Mouse (Mus musculus): ENCODE results near the gene Ctdspl. TPM values are rescaled to one million over a fixed set of nuclear protein-coding genes. Genes with fewer than 3 reads are reported as not detected.

Ctdspl gene
- polyA plus RNA-seq, 1 experiment from 2014 or later, result 7.3 TPM

DNA sequence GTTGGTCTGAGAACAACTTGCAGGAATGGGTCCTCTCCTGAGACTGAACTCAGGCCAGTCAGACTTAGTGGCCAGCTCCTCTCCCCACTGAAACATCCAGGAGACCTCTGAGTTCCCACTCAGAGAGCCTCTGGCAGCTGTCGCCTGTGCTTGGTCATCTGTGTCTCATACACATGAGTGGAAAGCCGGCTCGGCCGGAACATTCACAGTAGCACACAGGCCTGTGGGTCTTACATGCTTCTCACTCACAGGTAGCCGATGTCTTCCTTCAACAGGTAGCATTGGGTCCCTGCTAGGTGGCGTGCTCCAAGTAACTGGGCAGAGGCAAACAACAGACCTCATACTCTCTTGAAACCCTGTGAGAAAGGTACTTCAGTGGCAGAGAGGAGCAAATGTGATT lies 35.2 kb upstream of the Ctdspl start:
- no peaks in the 10 kb centered on the region for H3K9me3 ChIP-seq
- H3K9ac ChIP-seq, result no peak overlapping the region
- H3K4me3 ChIP-seq, result no peak overlapping the region
- ATAC-seq (ENCODE audit: low FRiP score, low read depth), result no peak
- 90% methylated on average over 6 of the region's 6 CpGs for WGBS
- no peaks in the 10 kb centered on the region for H3K36me3 ChIP-seq
- H3K27me3 ChIP-seq (replicated peaks), result no peaks in the 10 kb centered on the region
- no peak overlapping the region for H3K4me2 ChIP-seq (replicated peaks)
- no peak overlapping the region for H3K27ac ChIP-seq
- H3K4me1 ChIP-seq, result peaks cover 6% of the 10 kb centered on the region; the same call in 1 of the 2 replicates

DNA sequence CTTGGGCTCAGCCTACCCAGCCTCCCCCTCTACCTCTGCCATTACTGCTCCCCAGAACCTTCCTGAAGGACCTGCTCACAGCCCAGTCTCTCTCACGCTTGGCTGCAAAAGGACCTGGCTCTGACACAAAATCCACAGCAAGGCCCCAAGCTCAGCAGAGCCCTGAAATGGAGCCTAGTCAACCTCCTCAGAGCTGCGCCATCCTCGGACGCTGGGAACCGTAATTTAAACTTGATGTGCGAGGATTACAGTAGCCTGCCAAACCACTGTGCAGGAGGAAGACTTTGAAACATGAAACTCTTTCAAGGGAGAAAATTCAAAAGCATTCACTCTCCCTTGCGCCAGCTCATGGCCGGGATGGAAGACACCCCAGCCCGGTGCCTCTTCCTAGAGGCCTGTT lies 34.7 kb upstream of the Ctdspl start:
- H3K9me3 ChIP-seq, result no peaks in the 10 kb centered on the region
- H3K4me2 ChIP-seq (replicated peaks), result no peak overlapping the region
- no peak overlapping the region for H3K9ac ChIP-seq
- no peak overlapping the region for H3K4me3 ChIP-seq
- peaks cover 6% of the 10 kb centered on the region; the same call in 1 of the 2 replicates for H3K4me1 ChIP-seq
- H3K27ac ChIP-seq, result no peak overlapping the region
- no peaks in the 10 kb centered on the region for H3K27me3 ChIP-seq (replicated peaks)
- no peaks in the 10 kb centered on the region for H3K36me3 ChIP-seq
- no peak for ATAC-seq (ENCODE audit: low FRiP score, low read depth)
- WGBS, result 77% methylated on average over 9 of the region's 9 CpGs

DNA sequence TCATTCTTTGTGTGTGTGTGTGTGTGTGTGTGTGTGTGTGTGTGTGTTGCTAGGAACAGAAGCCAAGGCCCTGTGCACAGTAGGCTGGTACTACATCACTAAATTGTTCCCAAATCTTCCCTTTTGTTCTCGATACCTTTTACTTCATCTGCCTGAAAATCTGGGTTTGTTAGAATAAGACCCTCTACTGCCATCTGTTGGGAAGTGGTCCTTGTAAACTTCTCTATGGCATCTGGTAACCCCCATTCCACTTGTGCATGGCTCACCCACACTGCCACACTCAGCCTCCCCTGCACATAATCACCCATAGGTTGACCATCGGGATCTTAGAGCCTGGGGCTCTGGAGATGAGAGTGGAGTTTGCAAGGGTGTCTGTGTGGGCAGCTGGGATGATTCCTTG lies 31.2 kb upstream of the Ctdspl start:
- H3K4me1 ChIP-seq, result no peaks in the 10 kb centered on the region; the same call in 1 of the 2 replicates
- no peaks in the 10 kb centered on the region for H3K36me3 ChIP-seq
- H3K27me3 ChIP-seq (replicated peaks), result no peaks in the 10 kb centered on the region
- H3K4me2 ChIP-seq (replicated peaks), result no peak overlapping the region
- H3K27ac ChIP-seq, result no peak overlapping the region
- 86% methylated on average over 2 of the region's 2 CpGs for WGBS
- no peak for ATAC-seq (ENCODE audit: low FRiP score, low read depth)
- H3K9ac ChIP-seq, result no peak overlapping the region
- no peaks in the 10 kb centered on the region for H3K9me3 ChIP-seq
- no peak overlapping the region for H3K4me3 ChIP-seq

DNA sequence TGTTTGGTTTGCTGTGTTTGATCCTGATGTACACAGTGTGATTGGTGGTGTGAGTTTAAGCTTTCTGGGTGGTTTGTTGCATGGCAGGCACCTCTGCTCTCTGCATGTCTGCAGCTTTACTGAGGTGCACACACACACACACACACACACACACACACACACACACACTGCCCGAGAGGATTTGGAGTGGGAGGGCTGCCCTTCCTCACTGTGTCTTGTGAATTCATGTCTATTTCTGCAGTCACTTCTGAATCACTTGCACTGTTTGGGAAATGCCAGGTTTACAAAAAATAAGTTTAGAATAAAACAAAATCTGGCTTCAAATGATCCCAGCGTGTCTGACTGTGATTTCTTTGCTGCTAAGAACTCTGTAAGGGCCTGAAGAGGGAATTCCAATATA lies 25.6 kb upstream of the Ctdspl start:
- Histone ChIP-seq H3K9me3 (no peaks in the 10 kb centered on the region), H3K9ac (no peak overlapping the region), H3K36me3 (no peaks in the 10 kb centered on the region), H3K27ac (no peak overlapping the region), H3K27me3 (replicated peaks) (no peaks in the 10 kb centered on the region), H3K4me1 (peaks cover 6% of the 10 kb centered on the region; the same call in 1 of the 2 replicates), H3K4me3 (no peak overlapping the region), H3K4me2 (replicated peaks) (no peak overlapping the region)
- 85% methylated on average over 2 of the region's 2 CpGs for WGBS
- ATAC-seq (ENCODE audit: low FRiP score, low read depth), result no peak

DNA sequence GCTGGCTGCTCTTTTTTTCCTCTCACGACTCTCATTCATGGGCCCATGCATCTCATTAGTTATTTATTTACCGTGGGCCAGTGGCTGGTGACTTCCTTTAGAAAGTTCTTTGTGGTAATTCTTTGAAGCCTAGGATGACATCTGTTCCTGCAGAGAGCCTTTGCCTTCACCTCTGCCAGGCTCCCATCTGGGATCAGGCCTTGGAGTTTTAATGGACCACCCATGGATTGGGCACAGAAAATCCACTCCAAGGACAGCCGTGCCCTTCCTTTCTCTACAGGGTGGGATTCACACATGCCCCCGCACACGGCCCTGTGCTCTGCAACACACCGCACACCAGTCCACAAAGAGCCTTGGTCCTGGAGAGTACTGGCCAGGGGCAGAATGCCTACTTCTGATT lies 24.3 kb upstream of the Ctdspl start:
- Histone ChIP-seq H3K9me3 (no peaks in the 10 kb centered on the region), H3K36me3 (no peaks in the 10 kb centered on the region), H3K9ac (no peak overlapping the region), H3K27ac (no peak overlapping the region), H3K4me3 (no peak overlapping the region), H3K4me2 (replicated peaks) (no peak overlapping the region), H3K4me1 (peaks cover 6% of the 10 kb centered on the region; the same call in 1 of the 2 replicates), H3K27me3 (replicated peaks) (0 out of 2 replicates have a peak, but pooled peaks cover 2% of the 10 kb centered on the region)
- 20% methylated on average over 6 of the region's 6 CpGs for WGBS
- ATAC-seq (ENCODE audit: low FRiP score, low read depth), result peak; percentile 82

DNA sequence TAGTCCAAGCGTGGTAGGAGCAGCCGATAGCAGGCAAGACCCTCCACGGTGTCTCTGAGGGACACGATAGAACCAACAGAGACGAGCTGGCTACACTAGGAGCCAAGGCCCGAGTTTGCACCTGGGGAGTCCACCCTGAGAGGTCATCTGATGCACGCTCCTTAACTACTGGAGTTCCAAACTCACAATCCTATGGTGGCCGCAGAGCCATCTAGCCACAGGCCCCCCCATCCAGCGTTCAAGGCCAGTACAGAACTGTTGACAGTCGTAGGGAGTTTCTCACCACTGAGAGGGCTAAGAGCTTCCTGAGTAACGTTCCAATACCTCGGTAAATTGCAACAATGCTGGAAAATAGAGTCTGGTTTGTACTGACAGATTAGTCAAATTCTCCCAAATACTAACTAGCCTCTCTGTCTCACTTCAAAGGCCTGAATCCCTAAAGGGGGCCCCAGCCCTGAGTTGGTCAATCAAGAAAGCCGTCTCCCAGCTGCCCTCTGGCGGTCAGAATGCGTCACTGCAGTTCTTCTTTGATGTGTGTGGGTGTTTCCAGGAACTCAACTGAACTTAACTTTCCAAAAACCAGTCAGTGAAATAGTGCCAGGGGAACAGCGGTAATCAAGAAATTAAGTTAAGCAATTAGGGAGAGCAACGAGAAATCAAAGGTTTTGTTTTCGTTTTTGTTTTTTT lies 18.2 kb upstream of the Ctdspl start:
- H3K4me3 ChIP-seq, result no peak overlapping the region
- no peak overlapping the region for H3K27ac ChIP-seq
- H3K4me1 ChIP-seq, result 0 out of 2 replicates have a peak, but pooled peaks cover 2% of the 10 kb centered on the region
- no peak for ATAC-seq (ENCODE audit: low FRiP score, low read depth)
- WGBS, result 53% methylated on average over 18 of the region's 18 CpGs
- H3K9ac ChIP-seq, result no peak overlapping the region
- no peaks in the 10 kb centered on the region for H3K9me3 ChIP-seq
- no peak overlapping the region for H3K4me2 ChIP-seq (replicated peaks)
- 0 out of 2 replicates have a peak, but pooled peaks cover 3% of the 10 kb centered on the region for H3K27me3 ChIP-seq (replicated peaks)
- H3K36me3 ChIP-seq, result no peaks in the 10 kb centered on the region

DNA sequence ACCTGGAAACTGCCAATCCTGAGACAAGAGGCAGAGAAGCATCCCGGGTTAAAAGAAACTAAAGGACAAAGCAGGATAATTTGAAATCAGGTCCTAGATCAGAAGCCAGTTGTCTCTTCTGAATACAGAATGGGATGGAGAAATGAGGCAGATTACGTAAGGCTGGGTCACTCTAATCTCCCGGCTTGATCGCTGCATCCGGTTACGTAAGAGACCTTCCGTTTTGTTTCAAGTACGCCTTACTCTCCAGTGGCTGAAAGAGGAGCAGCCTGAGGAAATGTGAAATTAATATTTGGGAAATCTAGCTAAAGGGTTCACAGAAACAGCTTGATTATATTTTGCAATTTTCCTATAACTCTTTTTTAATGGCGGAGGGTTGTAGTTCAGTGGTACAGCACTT lies 13.2 kb upstream of the Ctdspl start:
- H3K36me3 ChIP-seq, result no peaks in the 10 kb centered on the region
- no peak for ATAC-seq (ENCODE audit: low FRiP score, low read depth)
- no peak overlapping the region for H3K27ac ChIP-seq

DNA sequence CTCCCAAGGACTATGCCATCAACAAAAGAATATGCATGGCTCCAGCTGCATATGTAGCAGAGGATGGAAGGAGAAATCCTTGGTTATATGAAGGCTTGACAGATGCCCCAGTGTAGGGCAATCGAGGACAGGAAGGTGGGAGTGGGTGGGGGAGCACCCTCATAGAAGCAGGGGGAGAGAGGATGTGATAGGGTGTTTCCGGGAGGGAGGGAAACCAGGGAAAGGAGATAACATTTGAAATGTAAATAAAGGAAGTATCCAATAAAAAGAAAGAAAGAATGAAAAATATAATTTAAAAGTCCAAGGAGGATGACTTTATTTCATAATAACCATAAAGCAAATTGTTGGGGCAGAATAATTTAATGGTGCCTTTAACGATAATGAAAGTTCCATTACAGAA lies 12.6 kb upstream of the Ctdspl start:
- Histone ChIP-seq H3K36me3 (no peaks in the 10 kb centered on the region), H3K4me3 (no peak overlapping the region), H3K27me3 (replicated peaks) (0 out of 2 replicates have a peak, but pooled peaks cover 2% of the 10 kb centered on the region), H3K4me2 (replicated peaks) (no peak overlapping the region), H3K9me3 (no peaks in the 10 kb centered on the region), H3K9ac (no peak overlapping the region), H3K4me1 (no peaks in the 10 kb centered on the region), H3K27ac (no peak overlapping the region)
- no peak for ATAC-seq (ENCODE audit: low FRiP score, low read depth)
- 88% methylated on average over 3 of the region's 3 CpGs for WGBS

More for the DNA sequence above, 13.2 kb upstream of the Ctdspl start:
- no peaks in the 10 kb centered on the region for H3K9me3 ChIP-seq
- H3K27me3 ChIP-seq (replicated peaks), result 0 out of 2 replicates have a peak, but pooled peaks cover 2% of the 10 kb centered on the region
- no peak overlapping the region for H3K4me3 ChIP-seq
- no peak overlapping the region for H3K9ac ChIP-seq
- H3K4me1 ChIP-seq, result 0 out of 2 replicates have a peak, but pooled peaks cover 2% of the 10 kb centered on the region
- 91% methylated on average over 9 of the region's 9 CpGs for WGBS
- no peak overlapping the region for H3K4me2 ChIP-seq (replicated peaks)

DNA sequence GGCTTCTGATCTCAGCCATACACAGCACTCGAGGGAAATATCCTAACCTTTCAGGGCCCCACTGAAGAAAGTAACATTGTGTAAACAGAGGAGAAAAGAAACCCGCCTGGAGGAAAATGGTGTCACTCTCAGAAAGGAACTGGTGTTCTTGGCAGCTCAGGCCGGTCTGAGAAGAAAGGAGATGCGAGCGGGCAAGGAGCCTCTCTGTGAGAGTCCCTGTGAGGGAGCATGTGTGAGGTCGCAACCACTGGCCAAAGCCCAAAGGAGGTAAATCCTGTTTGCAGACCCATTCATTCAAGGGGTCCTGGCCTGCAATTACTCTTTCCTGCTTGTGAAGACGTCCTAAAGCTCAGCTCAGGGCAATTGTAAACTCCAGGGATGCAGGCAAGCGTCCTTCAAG lies 11.7 kb upstream of the Ctdspl start:
- WGBS, result 37% methylated on average over 8 of the region's 8 CpGs
- Histone ChIP-seq H3K4me2 (replicated peaks) (no peak overlapping the region), H3K9ac (no peak overlapping the region)

DNA sequence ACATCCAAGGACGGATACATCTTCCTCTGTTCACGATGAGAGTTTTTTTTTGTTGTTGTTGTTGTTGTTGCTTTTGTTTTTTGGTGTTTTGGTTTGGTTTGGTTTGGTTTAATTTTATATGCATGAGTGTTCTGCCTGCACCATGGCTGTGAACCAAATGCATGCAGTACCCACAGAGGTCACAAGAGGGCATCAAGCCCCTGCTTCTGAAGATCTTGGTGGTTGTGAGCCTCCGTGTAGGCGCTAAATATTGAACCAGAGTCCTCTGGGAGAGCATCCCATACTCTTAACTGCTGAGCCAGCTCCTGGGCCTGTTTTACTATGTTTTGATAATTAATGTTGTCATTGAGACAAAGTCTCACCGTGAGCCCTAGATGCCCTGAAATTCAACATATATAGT lies 11.0 kb upstream of the Ctdspl start:
- 53% methylated on average over 5 of the region's 5 CpGs for WGBS
- no peak overlapping the region for H3K4me3 ChIP-seq
- no peak for ATAC-seq (ENCODE audit: low FRiP score, low read depth)
- H3K4me2 ChIP-seq (replicated peaks), result no peak overlapping the region
- no peaks in the 10 kb centered on the region for H3K4me1 ChIP-seq
- H3K9ac ChIP-seq, result no peak overlapping the region
- no peak overlapping the region for H3K27ac ChIP-seq
- no peaks in the 10 kb centered on the region for H3K9me3 ChIP-seq
- 0 out of 2 replicates have a peak, but pooled peaks cover 2% of the 10 kb centered on the region for H3K27me3 ChIP-seq (replicated peaks)
- no peaks in the 10 kb centered on the region for H3K36me3 ChIP-seq

More for the DNA sequence above, 11.7 kb upstream of the Ctdspl start:
- Histone ChIP-seq H3K4me3 (no peak overlapping the region), H3K36me3 (no peaks in the 10 kb centered on the region), H3K9me3 (no peaks in the 10 kb centered on the region), H3K27me3 (replicated peaks) (0 out of 2 replicates have a peak, but pooled peaks cover 2% of the 10 kb centered on the region), H3K27ac (no peak overlapping the region), H3K4me1 (no peaks in the 10 kb centered on the region)
- no peak for ATAC-seq (ENCODE audit: low FRiP score, low read depth)

DNA sequence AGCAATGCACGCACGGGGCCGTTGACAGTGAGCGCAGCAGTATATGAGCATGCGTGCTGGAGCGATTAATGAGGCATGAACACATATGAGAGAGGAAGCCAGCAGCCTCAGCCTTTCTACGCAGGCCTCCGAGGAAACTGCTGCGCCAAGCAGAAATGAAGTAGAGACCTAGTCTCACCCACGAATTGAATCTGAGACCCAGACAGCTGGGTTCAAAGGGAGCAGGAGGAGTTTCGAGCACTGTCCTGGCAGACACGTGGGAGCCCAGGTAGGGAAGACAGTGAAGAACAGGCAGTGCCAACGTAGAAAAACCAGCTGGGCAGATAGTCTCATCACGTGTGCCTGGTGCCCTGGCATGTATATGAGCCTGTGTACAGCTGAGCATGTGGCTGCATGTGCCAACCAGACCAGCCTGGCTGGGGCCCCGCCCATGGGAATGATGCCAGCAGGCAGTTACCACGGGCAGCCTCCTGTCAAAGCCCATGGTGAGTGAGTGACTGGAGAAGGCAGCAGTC lies 6.5 kb upstream of the Ctdspl start:
- Histone ChIP-seq H3K27me3 (replicated peaks) (peaks cover 2% of the 10 kb centered on the region; the same call in 1 of the 2 replicates), H3K9ac (0 out of 2 replicates have a peak overlapping the region, but pooled peaks have one; percentile 0), H3K36me3 (no peaks in the 10 kb centered on the region), H3K4me1 (0 out of 2 replicates have a peak, but pooled peaks cover 4% of the 10 kb centered on the region), H3K9me3 (no peaks in the 10 kb centered on the region), H3K4me3 (no peak overlapping the region), H3K27ac (no peak overlapping the region), H3K4me2 (replicated peaks) (no peak overlapping the region)
- ATAC-seq (ENCODE audit: low FRiP score, low read depth), result peak; percentile 30; the same call in 1 of the 2 replicates
- 70% methylated on average over 16 of the region's 16 CpGs for WGBS

DNA sequence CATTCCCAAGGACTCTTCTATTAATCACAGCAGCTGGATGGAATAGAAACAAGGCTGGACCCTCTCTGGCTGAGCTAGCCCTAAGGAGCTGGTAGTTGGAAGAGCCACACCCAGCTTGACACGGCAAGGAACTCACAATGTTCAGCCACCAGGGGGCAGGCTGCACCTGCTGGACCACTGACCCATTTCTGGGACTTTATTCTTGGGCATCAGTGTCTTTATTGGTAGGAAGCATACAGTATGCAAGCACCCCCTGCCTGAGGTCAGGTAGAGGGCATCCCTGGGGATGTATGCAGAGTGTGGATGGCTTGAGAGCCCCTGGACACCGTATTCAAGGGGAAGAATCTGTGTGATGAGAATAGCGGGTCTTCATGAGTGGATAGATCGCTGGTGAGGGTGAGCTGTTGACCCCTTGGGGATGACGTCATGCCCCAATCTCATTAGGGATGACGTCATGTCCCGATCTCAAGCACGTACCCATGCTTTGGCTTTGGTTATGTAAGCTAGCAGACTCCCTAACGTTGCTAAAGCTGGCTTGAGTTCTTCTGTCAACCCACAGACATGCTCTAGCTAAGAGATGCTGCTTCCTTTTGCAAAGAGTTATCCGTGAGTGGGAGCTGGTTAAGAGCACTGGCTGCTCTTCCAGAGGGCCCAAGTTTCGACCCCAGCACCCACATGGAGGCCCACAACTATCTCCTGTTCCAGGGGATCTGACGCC lies 5.3 kb upstream of the Ctdspl start:
- Histone ChIP-seq H3K4me1 (peaks cover 11% of the 10 kb centered on the region), H3K4me2 (replicated peaks) (no peak overlapping the region), H3K27ac (no peak overlapping the region), H3K4me3 (no peak overlapping the region), H3K9ac (no peak overlapping the region), H3K9me3 (no peaks in the 10 kb centered on the region), H3K36me3 (no peaks in the 10 kb centered on the region), H3K27me3 (replicated peaks) (peaks cover 2% of the 10 kb centered on the region; the same call in 1 of the 2 replicates)
- 49% methylated on average over 12 of the region's 12 CpGs for WGBS
- ATAC-seq (ENCODE audit: low FRiP score, low read depth), result no peak
